Mouse (Mus musculus): ENCODE measurements around the gene Mdga1. TPM values are rescaled to one million over a fixed set of nuclear protein-coding genes. Genes with fewer than 3 reads are reported as not detected.

The Mdga1 gene
- total RNA-seq, 2 experiments from 2014 or later = 44.9 to 47.7 TPM

GRCm38 (mm10) chr17:29824208-29824509, 145.7 kb downstream of the Mdga1 start:
- DNase-seq = no peak
- intact Hi-C loops (cut with DNase I) = no loop called here

- intact Hi-C loops (cut with DNase I) = no loop called here
- DNase-seq = no peak
Measured at GRCm38 (mm10) chr17:29823439-29824207, 146.3 kb downstream of the Mdga1 start.

- intact Hi-C loops (cut with DNase I) = loop anchor here (5.0 kb wide), 1 partner anchor 38 kb away; no protein-coding TSS in a partner anchor
- no peak for DNase-seq
Measured at GRCm38 (mm10) chr17:29819608-29820007, 150.3 kb downstream of the Mdga1 start.

GRCm38 (mm10) chr17:29818989-29819388, 150.9 kb downstream of the Mdga1 start:
- no peak for DNase-seq
- intact Hi-C loops (cut with DNase I) = loop anchor here (5.0 kb wide), 1 partner anchor 38 kb away; no protein-coding TSS in a partner anchor

- intact Hi-C loops (cut with DNase I) = loop anchor here (5.0 kb wide), 1 partner anchor 39 kb away; no protein-coding TSS in a partner anchor
- no peak for DNase-seq
Measured at GRCm38 (mm10) chr17:29818264-29818945, 151.5 kb downstream of the Mdga1 start.

- no peak for DNase-seq
- intact Hi-C loops (cut with DNase I) = loop anchor here (5.0 kb wide), 1 partner anchor 43 kb away; no protein-coding TSS in a partner anchor
Measured at GRCm38 (mm10) chr17:29814758-29815157, 155.1 kb downstream of the Mdga1 start.

GRCm38 (mm10) chr17:29813328-29813727, 156.6 kb downstream of the Mdga1 start:
- intact Hi-C loops (cut with DNase I) = no loop called here

GRCm38 (mm10) chr17:29803545-29803944, 166.3 kb downstream of the Mdga1 start:
- intact Hi-C loops (cut with DNase I) = no loop called here
- no peak for DNase-seq

More at GRCm38 (mm10) chr17:29813328-29813727, 156.6 kb downstream of the Mdga1 start:
- no peak for DNase-seq

GRCm38 (mm10) chr17:29801358-29801757, 168.5 kb downstream of the Mdga1 start:
- peak; percentile 60 to 69 for DNase-seq
- intact Hi-C loops (cut with DNase I) = no loop called here

- intact Hi-C loops (cut with DNase I) = no loop called here
- DNase-seq = no peak
Measured at GRCm38 (mm10) chr17:29800096-29800455, 169.8 kb downstream of the Mdga1 start.

GRCm38 (mm10) chr17:29799398-29800095, 170.3 kb downstream of the Mdga1 start:
- DNase-seq = no peak
- intact Hi-C loops (cut with DNase I) = loop anchor here (2.0 to 5.0 kb wide), 2 partner anchors 53 to 83 kb away; no protein-coding TSS in a partner anchor

GRCm38 (mm10) chr17:29798151-29798550, 171.7 kb downstream of the Mdga1 start:
- intact Hi-C loops (cut with DNase I) = loop anchor here (2.0 to 5.0 kb wide), 2 partner anchors 54 to 85 kb away; no protein-coding TSS in a partner anchor
- no peak for DNase-seq

GRCm38 (mm10) chr17:29796787-29797186, 173.1 kb downstream of the Mdga1 start:
- intact Hi-C loops (cut with DNase I) = loop anchor here (5.0 kb wide), 1 partner anchor 56 kb away; no protein-coding TSS in a partner anchor
- DNase-seq = no peak

- intact Hi-C loops (cut with DNase I) = loop anchor here (5.0 kb wide), 1 partner anchor 56 kb away; no protein-coding TSS in a partner anchor
- peak; percentile 55 to 77 for DNase-seq
Measured at GRCm38 (mm10) chr17:29796086-29796485, 173.8 kb downstream of the Mdga1 start.

- intact Hi-C loops (cut with DNase I) = loop anchor here (5.0 kb wide), 1 partner anchor 57 kb away; no protein-coding TSS in a partner anchor
- no peak for DNase-seq
Measured at GRCm38 (mm10) chr17:29795050-29795770, 174.7 kb downstream of the Mdga1 start.

- no peak for DNase-seq
- intact Hi-C loops (cut with DNase I) = no loop called here
Measured at GRCm38 (mm10) chr17:29791531-29792050, 178.3 kb downstream of the Mdga1 start.

GRCm38 (mm10) chr17:29790231-29790740, 179.6 kb downstream of the Mdga1 start:
- no peak for DNase-seq
- intact Hi-C loops (cut with DNase I) = no loop called here

- DNase-seq = no peak
- intact Hi-C loops (cut with DNase I) = no loop called here
Measured at GRCm38 (mm10) chr17:29789715-29790114, 180.2 kb downstream of the Mdga1 start.

GRCm38 (mm10) chr17:29788573-29788972, 181.3 kb downstream of the Mdga1 start:
- intact Hi-C loops (cut with DNase I) = no loop called here
- DNase-seq = no peak

GRCm38 (mm10) chr17:29784820-29785219, 185.1 kb downstream of the Mdga1 start:
- DNase-seq = no peak
- intact Hi-C loops (cut with DNase I) = no loop called here

All from gastrocnemius, postnatal 36 days (tissue).